Mouse (Mus musculus) E14TG2a.4 (cell line): Measurements from ENCODE around the gene Olfr202.
"Not testable (repeated sequence)": the region's sequence is repeated elsewhere in the genome, so short reads cannot be mapped to it uniquely, and the experiment has no call there.

ENCODE experiments used
- H3K27me3 ChIP-seq: 2 replicates; pipeline ENCODE4 v1.6.1; 2014; ENCODE audit warnings: low read length, control low read depth; ENCODE audit not compliant: insufficient read depth
- H3K36me3 ChIP-seq: 2 replicates; pipeline ENCODE4 v1.6.1; 2014; ENCODE audit warnings: low read length, control low read depth; ENCODE audit not compliant: insufficient read depth
- H3K4me1 ChIP-seq: replicated peaks from 2 replicates; pipeline ENCODE4 v1.6.1; 2014; ENCODE audit warnings: low read depth, low read length, control low read depth
- H3K4me3 ChIP-seq: replicated peaks from 2 replicates; pipeline ENCODE4 v1.5.1; 2014; ENCODE audit warnings: mild to moderate bottlenecking, low read length
- H3K9me3 ChIP-seq: 2 replicates; pipeline ENCODE4 v1.6.1; 2014; ENCODE audit warnings: low read length, control low read depth
- CTCF ChIP-seq: conservative IDR thresholded peaks from 2 replicates; pipeline ENCODE4 v1.5.1; 2014; ENCODE audit warnings: low read length
- NANOG ChIP-seq: IDR thresholded peaks from 2 replicates; pipeline ENCODE4 v1.6.1; 2014; ENCODE audit warnings: borderline replicate concordance, low read length, mixed read lengths
- POU5F1 ChIP-seq: IDR thresholded peaks from 2 replicates; pipeline ENCODE4 v1.6.1; 2014; ENCODE audit warnings: low read length, borderline replicate concordance

The Olfr202 gene

GRCm38 (mm10) chr16:59286693-59287092, at the start of gene Olfr202:
Gene Olfr202, minus strand, starts transcription at chr16:59286793.
- H3K36me3 ChIP-seq: no peaks in the 10 kb centered on the region
- H3K4me1 ChIP-seq: no peaks in the 10 kb centered on the region
- H3K27me3 ChIP-seq: no peaks in the 10 kb centered on the region
- H3K9me3 ChIP-seq: no peaks in the 10 kb centered on the region
- no peak within 1 kb of the TSS for H3K4me3 ChIP-seq
- TF ChIP-seq CTCF (no peak), POU5F1 (no peak), NANOG (no peak)

DNA sequence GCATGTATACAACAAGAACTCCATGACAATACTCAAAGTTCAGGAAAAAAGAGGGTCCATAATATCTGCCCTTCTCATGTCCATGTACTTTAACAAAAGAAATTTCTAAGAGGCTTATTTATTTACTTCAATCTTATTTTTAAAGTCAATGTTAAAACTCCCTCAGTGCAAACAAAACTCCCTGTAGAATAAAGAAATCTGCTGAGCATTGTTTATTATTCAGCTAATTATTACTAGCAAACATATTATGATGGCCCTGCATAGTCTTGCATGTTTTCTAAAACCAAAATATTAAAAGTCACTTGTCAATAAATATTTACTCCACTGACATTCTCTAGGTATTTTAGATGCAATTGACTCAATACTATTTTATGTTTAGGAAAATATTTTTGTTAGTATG, 44.4 kb upstream of the Olfr202 start, which contains the start of gene Olfr205:
Gene Olfr205 (minus strand): TSS at position 101 of the 400 bp plus-strand sequence.
- TF ChIP-seq NANOG (no peak), CTCF (no peak), POU5F1 (no peak)
- H3K9me3 ChIP-seq: peaks cover 4% of the 10 kb centered on the region

GRCm38 (mm10) chr16:59323262-59323661, 36.7 kb upstream of the Olfr202 start:
- not testable (repeated sequence) for H3K4me1 ChIP-seq, H3K27me3 ChIP-seq, H3K36me3 ChIP-seq, H3K4me3 ChIP-seq
- peaks cover 20% of the 10 kb centered on the region for H3K9me3 ChIP-seq

More for the DNA sequence above, 44.4 kb upstream of the Olfr202 start, which contains the start of gene Olfr205:
- H3K36me3 ChIP-seq: no peaks in the 10 kb centered on the region
- no peaks in the 10 kb centered on the region for H3K4me1 ChIP-seq
- no peaks in the 10 kb centered on the region for H3K27me3 ChIP-seq
- no peak within 1 kb of the TSS for H3K4me3 ChIP-seq

DNA sequence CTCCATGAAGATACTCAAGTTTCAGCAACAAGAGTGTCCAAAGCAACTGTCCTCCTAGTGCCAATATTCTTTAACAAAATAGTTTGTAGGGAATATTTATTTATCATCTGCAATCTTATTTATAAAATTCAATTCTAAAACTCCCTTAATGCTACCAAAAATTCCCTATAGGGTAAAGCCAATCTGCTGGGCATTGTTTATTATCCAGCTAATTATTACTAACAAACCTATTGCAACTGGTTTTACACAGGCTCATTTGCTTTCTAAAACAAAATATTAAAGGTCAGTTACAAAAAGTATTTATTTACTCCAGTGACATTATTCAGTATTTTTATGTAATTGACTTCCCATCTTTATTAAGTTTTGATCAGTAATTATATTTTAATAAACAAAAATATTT, 31.6 kb upstream of the Olfr202 start, which contains the start of gene Olfr204:
Gene Olfr204 (minus strand): TSS at position 101 of the 400 bp plus-strand sequence.
- Histone ChIP-seq H3K9me3 (peaks cover 17% of the 10 kb centered on the region), H3K27me3 (no peaks in the 10 kb centered on the region)
- no peak for TF ChIP-seq NANOG
- no peak for TF ChIP-seq CTCF
- no peak for TF ChIP-seq POU5F1

DNA sequence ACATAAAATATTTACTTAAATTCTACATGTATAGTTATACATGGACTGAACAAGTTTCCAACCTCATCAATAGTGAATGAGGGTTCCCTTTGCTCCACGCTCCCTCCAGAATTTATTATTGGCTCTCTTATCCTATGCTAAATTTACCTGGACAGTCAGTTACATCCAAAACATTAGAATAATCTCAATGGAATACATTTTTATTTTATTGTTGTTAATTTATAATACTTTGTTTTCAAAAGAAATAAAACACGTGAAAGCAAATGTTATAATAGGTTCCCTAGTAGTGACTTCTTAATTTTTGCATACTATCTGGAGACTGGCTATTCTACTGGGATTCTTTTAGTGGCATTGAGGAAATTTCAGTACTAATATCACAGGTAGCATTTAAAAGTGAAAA, 12.0 kb upstream of the Olfr202 start, which contains the start of gene Olfr203:
Gene Olfr203 (plus strand): TSS at position 301 of the 400 bp plus-strand sequence.
- Histone ChIP-seq H3K4me1 (no peaks in the 10 kb centered on the region), H3K27me3 (no peaks in the 10 kb centered on the region), H3K4me3 (no peak within 1 kb of the TSS), H3K36me3 (no peaks in the 10 kb centered on the region), H3K9me3 (no peaks in the 10 kb centered on the region)
- TF ChIP-seq NANOG: no peak
- TF ChIP-seq POU5F1: no peak
- TF ChIP-seq CTCF: no peak

More for the DNA sequence above, 31.6 kb upstream of the Olfr202 start, which contains the start of gene Olfr204:
- Histone ChIP-seq H3K4me1 (no peaks in the 10 kb centered on the region), H3K36me3 (no peaks in the 10 kb centered on the region), H3K4me3 (no peak within 1 kb of the TSS)

- not testable (repeated sequence) for H3K4me3 ChIP-seq, H3K4me1 ChIP-seq, H3K36me3 ChIP-seq, H3K9me3 ChIP-seq, H3K27me3 ChIP-seq
Observed at GRCm38 (mm10) chr16:59287576-59287975, 983 bp upstream of the Olfr202 start.

GRCm38 (mm10) chr16:59283476-59283875, 3.1 kb downstream of the Olfr202 start:
- Histone ChIP-seq H3K36me3 (no peaks in the 10 kb centered on the region), H3K27me3 (no peaks in the 10 kb centered on the region), H3K9me3 (no peaks in the 10 kb centered on the region), H3K4me1 (no peaks in the 10 kb centered on the region), H3K4me3 (no peak overlapping the region)
- no peak for TF ChIP-seq CTCF
- no peak for TF ChIP-seq POU5F1
- TF ChIP-seq NANOG: no peak

DNA sequence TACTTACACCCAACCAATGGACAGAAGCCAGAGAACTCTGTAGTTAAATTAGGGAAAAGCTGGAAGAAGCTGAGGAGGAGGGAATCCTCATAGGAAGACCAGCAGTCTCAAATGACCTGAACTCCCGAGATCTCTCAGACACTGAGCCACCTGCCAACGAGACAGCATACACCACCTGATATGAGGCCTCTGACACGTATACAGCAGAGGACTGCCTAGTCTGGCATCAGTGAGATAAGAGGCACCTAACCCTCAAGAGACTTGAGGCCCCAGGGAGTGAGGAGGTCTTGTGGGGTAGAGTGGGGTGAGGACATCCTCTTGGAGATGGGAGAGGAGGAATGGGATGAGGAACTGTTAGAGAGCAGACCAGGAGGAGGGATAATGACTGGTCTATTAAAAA, 6.1 kb downstream of the Olfr202 start:
- TF ChIP-seq POU5F1: no peak
- no peak for TF ChIP-seq CTCF

GRCm38 (mm10) chr16:59272532-59272931, 14.1 kb downstream of the Olfr202 start, which contains the start of gene Olfr201:
Gene Olfr201, minus strand, starts transcription at chr16:59272632.
- not testable (repeated sequence) for H3K4me1 ChIP-seq, H3K27me3 ChIP-seq

More for the DNA sequence above, 6.1 kb downstream of the Olfr202 start:
- H3K27me3 ChIP-seq: no peaks in the 10 kb centered on the region
- no peaks in the 10 kb centered on the region for H3K36me3 ChIP-seq
- no peak overlapping the region for H3K4me3 ChIP-seq
- H3K4me1 ChIP-seq: no peaks in the 10 kb centered on the region
- no peaks in the 10 kb centered on the region for H3K9me3 ChIP-seq

DNA sequence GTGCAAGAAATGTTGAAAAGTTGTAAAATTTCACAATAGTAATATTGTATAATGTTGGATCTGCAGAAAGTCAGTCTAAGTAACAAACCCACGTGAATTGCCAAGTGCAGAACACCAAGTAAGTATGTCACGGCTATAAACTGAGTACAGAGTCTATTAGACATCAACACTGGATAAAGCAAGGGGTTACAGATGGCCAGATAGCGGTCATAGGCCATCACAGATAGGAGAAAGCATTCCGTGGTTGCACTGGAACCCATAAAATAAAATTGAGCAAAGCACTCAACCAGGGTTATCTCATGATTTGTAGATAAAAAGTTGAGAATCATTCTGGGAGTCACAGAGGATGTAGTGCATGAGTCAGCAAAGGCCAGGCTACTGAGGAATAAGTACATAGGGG, 17.5 kb downstream of the Olfr202 start:
- H3K4me3 ChIP-seq, H3K27me3 ChIP-seq, H3K36me3 ChIP-seq, H3K9me3 ChIP-seq, H3K4me1 ChIP-seq: not testable (repeated sequence)

More at GRCm38 (mm10) chr16:59272532-59272931, 14.1 kb downstream of the Olfr202 start, which contains the start of gene Olfr201:
- H3K4me3 ChIP-seq, H3K36me3 ChIP-seq, H3K9me3 ChIP-seq: not testable (repeated sequence)
